Mouse (Mus musculus) G1E-ER4 (cell line): Measurements from ENCODE around the gene Man1c1. TPM values are rescaled to one million over a fixed set of nuclear protein-coding genes. Genes with fewer than 3 reads are reported as not detected.

Experiments used
- GATA1 ChIP-seq: IDR thresholded peaks from one replicate; pipeline ENCODE4 v1.8.0; 2012; ENCODE audit warnings: low read length, inconsistent platforms
- polyA plus RNA-seq: library from polyadenylated mRNA; stranded (reverse); fragments of >175 nt; gene quantifications from 2 replicates; pipeline ENCODE4 v1.2.3, GENCODE M21; 2012

Man1c1 gene
- polyA plus RNA-seq, 1 experiment: not detected

DNA sequence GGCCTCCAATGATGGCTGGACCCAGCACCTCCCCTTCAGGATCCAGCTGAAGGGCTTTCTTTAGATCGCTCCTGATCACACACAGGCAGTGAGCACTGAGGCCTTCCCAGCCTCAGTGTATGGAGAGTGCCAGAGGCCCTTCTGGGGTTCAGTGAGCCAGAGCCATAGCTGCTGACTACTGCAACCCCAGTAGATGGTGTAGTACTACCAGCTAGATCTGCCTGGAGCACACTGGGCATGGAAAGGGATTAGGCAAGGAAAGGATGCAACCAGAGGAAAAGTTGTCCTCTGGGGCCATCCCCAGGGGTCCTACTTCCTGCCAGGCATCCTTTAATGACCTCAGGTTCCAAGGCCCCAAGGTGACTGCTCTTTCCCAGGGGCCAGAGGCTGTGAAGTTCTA, 150.5 kb downstream of the Man1c1 start:
- TF ChIP-seq GATA1: no peak

DNA sequence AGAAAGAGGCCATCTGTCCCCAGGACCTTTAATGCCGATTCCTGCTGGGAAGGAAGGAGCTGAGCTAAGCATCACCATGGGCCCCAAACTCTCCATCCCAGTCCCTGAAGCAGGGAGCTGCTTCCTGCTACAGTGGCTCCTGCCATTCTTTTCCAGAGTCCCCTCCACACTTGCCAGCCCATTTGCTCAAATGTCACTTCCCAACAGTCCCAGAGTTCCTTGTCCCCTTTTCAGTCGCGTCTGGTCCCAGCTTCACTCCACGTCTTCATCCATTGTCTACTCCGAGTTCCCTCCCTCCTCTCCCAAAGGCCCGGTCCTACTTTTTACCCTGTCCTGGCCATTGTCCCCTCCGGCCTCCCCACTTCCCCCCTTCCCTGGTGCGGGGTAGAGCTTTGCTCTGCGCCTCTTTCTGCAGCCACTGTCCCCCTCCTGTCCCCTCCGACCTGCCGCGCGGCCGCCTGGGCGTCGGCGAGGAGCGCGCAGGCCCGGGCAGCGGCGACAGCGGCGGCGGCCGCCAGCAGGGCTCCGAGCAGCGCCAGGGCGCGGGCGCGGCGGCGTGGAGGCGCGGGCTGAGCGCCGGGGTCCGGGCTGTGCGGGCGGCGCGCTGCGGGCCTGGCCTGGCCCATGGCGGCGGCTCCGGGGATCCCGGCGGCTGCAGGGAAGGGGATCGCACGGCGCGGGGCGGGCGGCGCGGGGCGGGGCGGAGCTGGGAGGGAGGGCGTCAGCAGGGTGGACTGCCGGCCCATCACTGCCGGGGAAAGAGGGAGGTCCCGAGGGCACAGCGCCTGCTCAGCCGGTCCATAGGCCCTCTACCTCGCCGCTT, 152.4 kb downstream of the Man1c1 start, which contains the start of gene Selenon:
Gene Selenon, minus strand, starts transcription at position 673 of the 823 bp plus-strand sequence.
- no peak for TF ChIP-seq GATA1

GRCm38 (mm10) chr4:134549899-134550298, 154.2 kb downstream of the Man1c1 start:
- TF ChIP-seq GATA1: no peak

GRCm38 (mm10) chr4:134548169-134548938, 155.7 kb downstream of the Man1c1 start:
- TF ChIP-seq GATA1: no peak

DNA sequence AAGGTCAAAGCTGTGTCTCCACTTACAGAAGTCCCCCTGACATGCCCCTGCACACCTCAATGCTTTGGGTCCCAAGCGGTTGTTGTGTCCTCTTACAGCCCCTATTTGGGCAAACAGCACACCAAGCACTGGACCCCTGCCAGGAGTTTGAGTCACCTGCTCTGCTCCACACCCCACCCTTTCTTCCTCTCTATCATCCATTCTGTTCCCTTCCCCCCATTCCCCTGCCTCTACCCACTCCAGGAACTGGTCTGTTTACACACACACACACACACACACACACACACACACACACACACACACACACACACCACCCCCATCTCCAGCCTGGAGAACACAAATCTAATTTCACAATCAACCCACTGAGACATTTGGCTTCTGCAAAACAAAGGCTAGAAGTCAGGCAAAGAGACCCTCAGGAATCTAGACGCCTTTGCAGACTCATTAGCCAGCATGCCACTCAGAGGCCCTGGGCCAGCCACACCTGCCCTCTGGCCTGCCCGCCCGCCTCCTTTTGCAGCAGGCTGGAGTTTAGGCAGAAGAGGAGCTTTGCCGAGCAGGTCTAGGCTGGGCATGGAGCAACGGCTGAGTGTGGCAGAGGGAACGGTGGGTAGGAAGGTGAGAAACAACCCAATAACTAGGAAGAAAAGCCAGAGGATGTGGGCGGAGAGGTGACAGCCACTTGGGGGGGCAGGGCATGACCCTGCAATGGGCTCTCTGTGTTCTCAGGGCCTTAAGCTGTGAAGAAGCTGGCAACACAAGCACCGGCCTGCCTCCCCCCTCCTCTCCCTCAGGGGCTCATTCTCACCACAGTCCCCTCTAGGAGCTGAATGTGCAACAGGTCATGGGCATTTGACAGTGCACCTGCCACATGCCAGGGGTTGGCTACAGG, 157.0 kb downstream of the Man1c1 start:
- TF ChIP-seq GATA1: no peak

- TF ChIP-seq GATA1: no peak
Observed at GRCm38 (mm10) chr4:134543261-134543660, 160.8 kb downstream of the Man1c1 start.

DNA sequence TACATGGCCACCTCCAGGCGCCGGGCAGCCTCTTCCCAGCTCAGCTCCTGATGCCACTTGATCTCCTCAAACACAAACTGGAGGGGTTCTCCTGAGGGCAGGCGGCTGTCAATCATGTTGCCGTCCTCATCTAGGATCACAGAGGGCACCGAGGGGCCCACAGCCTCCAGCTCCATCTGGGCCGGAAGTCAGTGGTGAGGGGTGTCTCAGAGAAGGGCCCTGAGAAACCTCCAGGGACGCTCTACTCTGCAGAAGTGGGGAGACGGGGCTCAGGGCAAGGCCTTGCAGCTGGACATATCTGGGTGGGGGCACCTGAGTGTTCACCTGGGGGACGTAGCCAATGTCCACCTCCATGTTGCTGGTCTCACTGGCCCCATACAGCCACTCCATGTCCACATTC, 161.4 kb downstream of the Man1c1 start:
- TF ChIP-seq GATA1: no peak

DNA sequence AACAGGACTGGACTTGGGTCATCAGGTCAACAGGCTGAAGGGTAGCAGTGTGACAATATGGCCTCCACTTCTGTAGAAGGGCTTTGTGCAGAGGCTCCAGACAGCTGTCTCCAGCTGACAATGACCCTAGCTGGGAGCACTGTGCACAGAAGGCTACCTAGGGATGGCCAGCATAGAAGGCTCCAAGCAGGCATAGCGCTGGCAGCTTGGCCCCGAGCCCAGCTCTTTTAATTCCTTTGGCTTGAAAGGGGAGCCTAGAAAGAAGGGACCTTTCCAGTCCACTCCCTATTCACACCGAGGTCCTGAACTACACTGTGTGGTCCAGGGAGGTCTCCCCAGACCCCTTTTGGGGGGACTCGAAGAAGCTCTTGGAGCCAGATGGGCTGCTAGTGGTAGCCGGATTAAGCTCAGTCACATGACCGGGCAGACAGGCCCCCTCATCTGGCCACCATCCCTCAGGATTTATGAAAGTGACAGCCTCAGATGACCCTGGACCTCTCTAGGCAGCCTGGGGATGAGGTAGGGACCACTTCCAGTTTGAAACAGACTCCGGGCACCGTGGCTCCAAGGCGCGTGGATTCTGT, 165.0 kb downstream of the Man1c1 start:
- TF ChIP-seq GATA1: no peak

DNA sequence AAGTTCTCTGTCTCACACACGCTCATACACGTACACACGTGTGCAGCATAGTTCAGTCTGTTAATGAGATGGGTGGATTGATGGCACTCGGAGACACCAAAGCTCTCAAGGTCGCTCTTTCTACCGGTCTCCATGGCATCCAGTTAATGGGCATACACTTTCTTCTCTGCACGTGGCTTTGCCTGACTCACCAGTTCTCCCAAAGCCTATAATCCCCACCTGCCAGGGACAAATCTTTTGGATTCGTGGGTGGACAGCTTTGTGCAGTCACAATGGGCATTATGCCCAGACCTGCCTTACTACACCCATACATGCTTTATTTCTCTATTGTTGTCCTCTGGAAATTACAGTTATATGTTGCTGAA, 168.3 kb downstream of the Man1c1 start:
- no peak for TF ChIP-seq GATA1

DNA sequence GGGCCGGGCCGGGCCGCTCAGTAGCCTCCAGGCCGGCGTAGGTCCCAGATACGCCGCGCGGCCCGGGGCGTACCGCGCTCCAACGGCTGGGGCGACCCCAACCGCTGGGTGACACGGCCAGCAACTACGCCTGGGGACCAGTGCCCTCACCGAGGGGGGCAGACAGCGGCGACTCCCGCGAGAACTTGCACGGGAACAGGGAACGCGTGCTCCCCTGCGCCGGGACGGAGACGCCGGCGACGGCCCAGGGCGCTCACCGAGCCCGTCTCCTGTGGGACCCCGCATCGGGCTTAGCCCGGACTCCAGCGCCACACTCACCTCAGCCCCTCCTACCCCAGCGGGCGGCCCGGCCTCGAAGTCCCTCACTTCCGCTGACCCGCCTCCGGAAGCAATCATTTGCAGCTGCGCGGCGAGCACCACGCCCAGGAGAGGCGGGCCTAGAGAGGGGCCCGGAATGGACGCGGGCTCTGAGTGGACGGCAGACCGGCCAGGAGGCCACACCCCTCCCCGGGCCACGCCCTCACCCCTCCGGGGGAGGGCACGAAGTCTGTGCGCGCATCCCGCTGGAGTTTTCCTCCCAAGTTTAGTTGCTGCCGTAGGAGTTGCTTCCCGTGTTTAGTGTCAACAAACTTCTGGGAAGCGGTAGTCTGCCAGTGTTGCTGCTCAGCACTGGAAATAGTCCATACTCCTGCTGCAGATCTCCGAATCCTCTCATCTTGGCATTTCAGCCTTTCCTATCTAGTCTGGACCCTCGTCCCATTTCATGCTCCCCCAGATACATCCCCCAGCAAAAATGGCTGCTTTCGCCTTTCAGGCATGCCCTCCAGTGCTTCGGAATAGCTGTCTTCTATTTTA, 168.9 kb downstream of the Man1c1 start, which contains the start of gene Mtfr1l:
Gene Mtfr1l, minus strand, starts transcription at position 456 of the 855 bp plus-strand sequence.
- no peak for TF ChIP-seq GATA1

GRCm38 (mm10) chr4:134534124-134534886, 169.8 kb downstream of the Man1c1 start:
- no peak for TF ChIP-seq GATA1

- no peak for TF ChIP-seq GATA1
Observed at GRCm38 (mm10) chr4:134533421-134533820, 170.7 kb downstream of the Man1c1 start.

DNA sequence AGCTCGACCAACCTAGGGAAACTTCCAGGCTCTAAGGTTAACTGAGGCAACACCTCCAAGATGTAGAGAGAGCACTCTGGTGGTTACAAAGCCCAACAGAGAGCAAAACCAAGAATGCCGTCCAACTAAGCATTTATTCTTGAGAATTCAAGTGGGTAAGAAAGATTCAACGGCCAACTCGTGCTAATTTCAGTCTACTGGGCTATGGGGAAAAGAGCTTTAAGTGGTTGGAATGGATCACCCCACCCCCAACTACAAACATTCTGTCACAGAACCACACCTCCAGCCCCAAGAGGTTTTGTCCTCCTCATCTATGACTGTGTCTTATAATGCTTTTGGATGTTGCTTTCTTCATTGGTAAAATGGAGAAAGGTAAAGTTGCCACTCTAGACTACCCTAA, 171.2 kb downstream of the Man1c1 start:
- TF ChIP-seq GATA1: no peak
